Mouse (Mus musculus): ENCODE results near the gene Cep164.
A peak's percentile ranks its signal among the peaks of the same experiment; 100 is the strongest.
"Not testable (repeated sequence)": the region's sequence is repeated elsewhere in the genome, so short reads cannot be mapped to it uniquely, and the experiment has no call there.

The Cep164 gene

GRCm38 (mm10) chr9:45788405-45788804 is 40.1 kb downstream of the Cep164 start:
- no peak for DNase-seq (ENCODE audit: low read depth, low spot score)

GRCm38 (mm10) chr9:45787547-45787946 is 40.9 kb downstream of the Cep164 start:
- DNase-seq (ENCODE audit: low read depth, low spot score): no peak

GRCm38 (mm10) chr9:45787071-45787470 is 41.4 kb downstream of the Cep164 start:
- DNase-seq (ENCODE audit: low read depth, low spot score): no peak

- no peak for DNase-seq (ENCODE audit: low read depth, low spot score)
Measured at GRCm38 (mm10) chr9:45783249-45784069, 45.0 kb downstream of the Cep164 start.

GRCm38 (mm10) chr9:45779201-45779600 is 49.3 kb downstream of the Cep164 start:
- DNase-seq (ENCODE audit: low read depth, low spot score): no peak

GRCm38 (mm10) chr9:45776176-45776575 is 52.3 kb downstream of the Cep164 start:
- DNase-seq (ENCODE audit: low read depth, low spot score): not testable (repeated sequence)

GRCm38 (mm10) chr9:45774088-45774487 is 54.4 kb downstream of the Cep164 start:
- DNase-seq (ENCODE audit: low read depth, low spot score): no peak

- no peak for DNase-seq (ENCODE audit: low read depth, low spot score)
Measured at GRCm38 (mm10) chr9:45769596-45769995, 58.9 kb downstream of the Cep164 start.

GRCm38 (mm10) chr9:45768421-45768820 is 60.1 kb downstream of the Cep164 start:
- no peak for DNase-seq (ENCODE audit: low read depth, low spot score)

GRCm38 (mm10) chr9:45767155-45767554 is 61.3 kb downstream of the Cep164 start:
- DNase-seq (ENCODE audit: low read depth, low spot score): no peak

GRCm38 (mm10) chr9:45766195-45766594 is 62.3 kb downstream of the Cep164 start:
- DNase-seq (ENCODE audit: low read depth, low spot score): no peak

- peak; percentile 33 for DNase-seq (ENCODE audit: low read depth, low spot score)
Measured at GRCm38 (mm10) chr9:45754452-45755091, 73.9 kb downstream of the Cep164 start.

GRCm38 (mm10) chr9:45749917-45750316 is 78.6 kb downstream of the Cep164 start:
- no peak for DNase-seq (ENCODE audit: low read depth, low spot score)

- DNase-seq (ENCODE audit: low read depth, low spot score): no peak
Measured at GRCm38 (mm10) chr9:45745451-45745850, 83.0 kb downstream of the Cep164 start.

GRCm38 (mm10) chr9:45740584-45740980 is 87.9 kb downstream of the Cep164 start:
- no peak for DNase-seq (ENCODE audit: low read depth, low spot score)

- peak; percentile 13 for DNase-seq (ENCODE audit: low read depth, low spot score)
Measured at GRCm38 (mm10) chr9:45739702-45740583, 88.5 kb downstream of the Cep164 start.

GRCm38 (mm10) chr9:45739001-45739701 is 89.3 kb downstream of the Cep164 start:
- DNase-seq (ENCODE audit: low read depth, low spot score): no peak

GRCm38 (mm10) chr9:45733246-45733645 is 95.2 kb downstream of the Cep164 start:
- no peak for DNase-seq (ENCODE audit: low read depth, low spot score)

- DNase-seq (ENCODE audit: low read depth, low spot score): no peak
Measured at GRCm38 (mm10) chr9:45731851-45732250, 96.6 kb downstream of the Cep164 start.

GRCm38 (mm10) chr9:45719997-45720396 is 108.5 kb downstream of the Cep164 start:
- no peak for DNase-seq (ENCODE audit: low read depth, low spot score)

Measured in CD4-positive helper T cell, adult 2 months (primary cell).